Comparison of ENCODE assay signal across 11 mouse cellular contexts in the genomic region with DNA sequence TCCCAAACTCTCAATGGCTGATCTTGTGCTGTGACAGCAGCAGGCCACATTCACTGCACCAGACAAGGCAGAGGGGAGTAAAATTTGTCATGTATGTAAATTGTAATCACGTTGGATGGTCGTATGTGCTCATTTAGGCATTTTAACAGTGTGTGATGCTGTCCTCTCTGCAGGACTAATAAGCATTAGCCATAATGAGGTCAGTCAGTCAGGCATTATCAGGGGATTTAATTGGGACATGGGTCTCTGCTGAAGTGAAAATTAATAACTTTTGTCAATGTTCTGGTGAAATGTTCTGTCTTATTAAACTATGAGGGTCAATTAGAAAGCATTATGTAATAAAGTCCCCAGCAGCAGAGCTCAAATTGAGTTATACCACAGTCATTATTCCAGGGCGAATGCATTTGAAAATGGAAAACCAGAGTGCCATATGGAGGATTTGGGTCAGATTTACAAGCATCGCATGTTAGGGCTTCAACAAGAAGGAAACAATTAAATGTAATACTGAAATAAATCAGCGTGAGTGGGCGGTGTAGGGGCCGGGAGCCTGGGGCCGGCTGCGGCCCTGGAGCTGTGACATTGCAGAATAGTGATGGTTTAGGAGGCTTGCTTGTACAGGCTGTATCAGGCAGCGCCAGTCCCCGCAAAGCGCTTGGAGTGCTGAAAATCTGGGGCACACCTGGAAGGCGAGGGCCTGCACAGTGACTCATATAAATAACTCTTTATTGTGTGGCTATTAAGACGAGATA.
DNase-seq lines count a peak whose midpoint lies in the region; ATAC-seq lines count a peak whose summit lies in the region.
"Had no signal": no experiment of that assay in that cellular context is flagged by ENCODE, and none has a peak within 500 bp of the region (broad histone marks: within the 10 kb centered on the region; RNA-seq: fewer than 3 reads in every experiment).

No protein-coding gene starts in this region.

- H3K4me2 ChIP-seq in kidney, embryonic 14.5 days (replicated peaks; ENCODE audit: low read depth, low read length): no peak overlapping the region
- H3K4me2 ChIP-seq in hindbrain, embryonic 15.5 days: no peak overlapping the region
- no peak overlapping the region for H3K4me2 ChIP-seq in neural tube, embryonic 11.5 days (ENCODE audit: low read depth)

- H3K27ac ChIP-seq in kidney, embryonic 14.5 days (ENCODE audit: low read depth, low read length): no peak overlapping the region
- H3K27ac ChIP-seq in hindbrain, embryonic 15.5 days (replicated peaks): no peak overlapping the region
- H3K27ac ChIP-seq in neural tube, embryonic 11.5 days (ENCODE audit: low read depth, low read length): no peak overlapping the region
- H3K27ac ChIP-seq: macrophage had no signal

- 0 out of 2 replicates have a peak, but pooled peaks cover 2% of the 10 kb centered on the region for H3K9me3 ChIP-seq in kidney, embryonic 14.5 days (ENCODE audit: control insufficient read depth, low read length)
- H3K9me3 ChIP-seq in hindbrain, embryonic 15.5 days: no peaks in the 10 kb centered on the region
- H3K9me3 ChIP-seq in neural tube, embryonic 11.5 days (ENCODE audit: control insufficient read depth, low read length): no peaks in the 10 kb centered on the region

- ATAC-seq in kidney, embryonic 14.5 days (ENCODE audit: low FRiP score, low TSS enrichment): peak; percentile 77
- peak; percentile 78 for ATAC-seq in hindbrain, embryonic 15.5 days (ENCODE audit: low FRiP score, low read depth)
- ATAC-seq in neural tube, embryonic 11.5 days (ENCODE audit: insufficient read depth, low FRiP score, low TSS enrichment): peak; percentile 82
- no peak for ATAC-seq in megakaryocyte, adult 5-6 weeks (ENCODE audit: poor library complexity, severe bottlenecking)

- no peaks in the 10 kb centered on the region for H3K36me3 ChIP-seq in kidney, embryonic 14.5 days (ENCODE audit: control insufficient read depth, insufficient read depth, low read length)
- H3K36me3 ChIP-seq in hindbrain, embryonic 15.5 days: no peaks in the 10 kb centered on the region
- H3K36me3 ChIP-seq in neural tube, embryonic 11.5 days (ENCODE audit: control insufficient read depth, insufficient read depth, low read length): no peaks in the 10 kb centered on the region

- H3K9ac ChIP-seq in kidney, embryonic 14.5 days (ENCODE audit: low read depth, low read length): no peak overlapping the region
- H3K9ac ChIP-seq in hindbrain, embryonic 15.5 days: no peak overlapping the region
- H3K9ac ChIP-seq in neural tube, embryonic 11.5 days (ENCODE audit: low read length): no peak overlapping the region

- 29% methylated on average over 14 of the region's 14 CpGs for WGBS in kidney, embryonic 14.5 days
- 60% methylated on average over 14 of the region's 14 CpGs for WGBS in hindbrain, embryonic 15.5 days
- 51% methylated on average over 14 of the region's 14 CpGs for WGBS in neural tube, embryonic 11.5 days

- no peaks in the 10 kb centered on the region for H3K27me3 ChIP-seq in kidney, embryonic 14.5 days (ENCODE audit: control insufficient read depth, insufficient read depth, low read length)
- no peaks in the 10 kb centered on the region for H3K27me3 ChIP-seq in hindbrain, embryonic 15.5 days
- no peaks in the 10 kb centered on the region for H3K27me3 ChIP-seq in neural tube, embryonic 11.5 days (ENCODE audit: control insufficient read depth, insufficient read depth, low read length)

- intact Hi-C loops in heart, postnatal 36 days (cut with DNase I): no loop called here

- peaks cover 14% of the 10 kb centered on the region; the same call in 1 of the 2 replicates for H3K4me1 ChIP-seq in kidney, embryonic 14.5 days (ENCODE audit: control insufficient read depth, insufficient read depth, low read length)
- H3K4me1 ChIP-seq in hindbrain, embryonic 15.5 days (replicated peaks): peaks cover 5% of the 10 kb centered on the region; the same call in 1 of the 2 replicates
- no peaks in the 10 kb centered on the region for H3K4me1 ChIP-seq in neural tube, embryonic 11.5 days (ENCODE audit: control insufficient read depth, insufficient read depth, low read length)

- no peak overlapping the region for H3K4me3 ChIP-seq in kidney, embryonic 14.5 days (ENCODE audit: low read length)
- H3K4me3 ChIP-seq in hindbrain, embryonic 15.5 days: no peak overlapping the region
- H3K4me3 ChIP-seq in neural tube, embryonic 11.5 days (ENCODE audit: low read depth, low read length): no peak overlapping the region

- no peak for DNase-seq in kidney, adult 9 months
- DNase-seq in cerebellum, postnatal 25 days: peak; percentile 50 to 52
- peak; percentile 47 for DNase-seq in neural tube, embryonic 11.5 days (ENCODE audit: low spot score)
- DNase-seq in urinary bladder, adult 18-20 months (ENCODE audit: low spot score in 2 of 2): no peak
- no peak for DNase-seq in heart, postnatal 36 days
- DNase-seq: heart, postnatal 10 days; thymus, postnatal 25 days had no signal

Comparison
In these comparisons a context has a peak if more than half of its experiments do, and no peak if none do; other contexts are left out.
1. DNase-seq: peak in cerebellum, postnatal 25 days (2 of 2) and neural tube, embryonic 11.5 days (single experiment); none in kidney, adult 9 months (single experiment), urinary bladder, adult 18-20 months (0 of 2) and heart, postnatal 36 days (0 of 2).